Mouse (Mus musculus) lung, postnatal 0 days (tissue): Measurements from ENCODE around the gene Celf5. TPM values are rescaled to one million over a fixed set of nuclear protein-coding genes. Genes with fewer than 3 reads are reported as not detected.

Experiments
- ATAC-seq: fragments of 200-750 bp; cut with Nextera tagmentation; 2 replicates; pipeline ENCODE4 v1.8.0; 2017; ENCODE audit warnings: moderate library complexity
- DNase-seq: peaks from one replicate; pipeline ENCODE4 v3.0.0-alpha.2; 2016; ENCODE audit warnings: low spot score
- H3K27ac ChIP-seq: fragments of 300-500 bp; sonication (generic); 2 replicates; pipeline ENCODE4 v1.5.1; 2014; ENCODE audit warnings: antibody characterized with exemption, mild to moderate bottlenecking, low read length, mixed read lengths
- H3K27me3 ChIP-seq: fragments of 300-500 bp; sonication (generic); replicated peaks from 2 replicates; pipeline ENCODE4 v1.6.1; 2014; ENCODE audit warnings: low read length, mixed read lengths; ENCODE audit not compliant: insufficient read depth
- H3K36me3 ChIP-seq: fragments of 300-500 bp; sonication (generic); 2 replicates; pipeline ENCODE4 v1.6.1; 2014; ENCODE audit warnings: low read length, mixed read lengths; ENCODE audit not compliant: insufficient read depth
- H3K4me1 ChIP-seq: fragments of 300-500 bp; sonication (generic); 2 replicates; pipeline ENCODE4 v1.6.1; 2014; ENCODE audit warnings: antibody characterized with exemption, low read depth, low read length, mixed read lengths; ENCODE audit not compliant: insufficient read depth
- H3K4me2 ChIP-seq: fragments of 300-500 bp; sonication (generic); replicated peaks from 2 replicates; pipeline ENCODE4 v1.6.1; 2014; ENCODE audit warnings: low read depth, mild to moderate bottlenecking, low read length, moderate library complexity, mixed read lengths
- H3K4me3 ChIP-seq: fragments of 300-500 bp; sonication (generic); 2 replicates; pipeline ENCODE4 v1.5.1; 2014; ENCODE audit warnings: low read depth, low read length
- H3K9ac ChIP-seq: fragments of 300-500 bp; sonication (generic); replicated peaks from 2 replicates; pipeline ENCODE4 v1.6.1; 2014; ENCODE audit warnings: low read depth, mild to moderate bottlenecking
- H3K9me3 ChIP-seq: fragments of 300-500 bp; sonication (generic); 2 replicates; pipeline ENCODE4 v1.6.1; 2016; ENCODE audit warnings: low read length, mixed read lengths
- CTCF ChIP-seq: IDR thresholded peaks from 2 replicates; pipeline ENCODE4 v1.5.1; 2016; ENCODE audit warnings: antibody characterized with exemption, mild to moderate bottlenecking
- EP300 ChIP-seq: IDR thresholded peaks from 2 replicates; pipeline ENCODE4 v1.6.1; 2016; ENCODE audit warnings: antibody characterized with exemption, mild to moderate bottlenecking, control low read depth
- WGBS: fragments of 180-500 bp; shearing (Covaris S2); extraction: QIAGEN DNeasy Blood & Tissue Kit; methylation state at CpG from one replicate; pipeline ENCODE4 v1.1.7; 2014; 5-methylcytosine and 5-hydroxymethylcytosine counted together
- polyA plus RNA-seq: library from polyadenylated mRNA; unstranded; fragments of >200 nt; fragmentation: Nextera tagmentation; extraction: Ambion mirVana; gene quantifications from 2 replicates; pipeline ENCODE4 v1.2.1, GENCODE M21; 2015

The Celf5 gene
- polyA plus RNA-seq, 1 experiment from 2014 or later: 0.08 TPM

DNA sequence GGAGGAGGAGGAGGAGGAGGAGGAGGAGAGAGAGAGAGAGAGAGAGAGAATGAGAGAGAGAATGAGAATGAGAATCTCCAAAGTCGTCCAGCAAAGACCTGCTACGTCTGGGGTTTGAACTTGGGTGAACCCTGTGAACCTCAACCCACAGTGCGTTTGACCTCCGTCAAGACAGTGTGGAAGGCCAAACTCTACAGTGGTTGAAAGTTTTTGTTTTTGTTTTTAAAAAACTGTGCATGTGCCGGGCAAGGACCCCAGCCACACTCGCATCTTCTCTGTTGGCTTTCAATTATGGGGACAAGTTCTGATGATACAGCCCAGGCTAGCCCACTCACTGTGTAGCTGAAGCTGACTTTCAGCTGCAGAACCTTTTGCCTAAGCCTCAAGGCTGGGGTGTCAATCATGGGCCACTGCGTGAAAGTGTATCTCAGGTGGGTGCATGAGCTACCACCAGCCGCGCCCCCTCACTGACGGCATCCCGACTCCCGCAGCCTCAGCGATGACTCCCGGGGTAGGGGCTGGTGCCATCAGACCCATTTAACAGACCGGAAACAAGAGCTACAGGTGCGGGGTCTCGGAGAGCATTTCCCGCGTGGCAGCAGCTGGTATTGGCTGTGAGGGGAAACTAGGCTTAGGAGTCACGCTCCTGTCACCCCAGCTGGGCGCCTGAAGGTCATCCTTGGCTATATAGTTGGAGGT lies 50.2 kb downstream of the Celf5 start:
- no peak overlapping the region for H3K27ac ChIP-seq
- no peaks in the 10 kb centered on the region for H3K9me3 ChIP-seq
- ATAC-seq (no peak), DNase-seq (no peak)
- 60% methylated on average over 21 of the region's 21 CpGs for WGBS
- H3K27me3 ChIP-seq: no peaks in the 10 kb centered on the region
- H3K4me2 ChIP-seq: peak overlapping the region; percentile 36
- H3K36me3 ChIP-seq: no peaks in the 10 kb centered on the region
- H3K4me3 ChIP-seq: no peak overlapping the region
- no peak for TF ChIP-seq CTCF
- TF ChIP-seq EP300: no peak
- H3K9ac ChIP-seq: no peak overlapping the region
- peaks cover 17% of the 10 kb centered on the region for H3K4me1 ChIP-seq

DNA sequence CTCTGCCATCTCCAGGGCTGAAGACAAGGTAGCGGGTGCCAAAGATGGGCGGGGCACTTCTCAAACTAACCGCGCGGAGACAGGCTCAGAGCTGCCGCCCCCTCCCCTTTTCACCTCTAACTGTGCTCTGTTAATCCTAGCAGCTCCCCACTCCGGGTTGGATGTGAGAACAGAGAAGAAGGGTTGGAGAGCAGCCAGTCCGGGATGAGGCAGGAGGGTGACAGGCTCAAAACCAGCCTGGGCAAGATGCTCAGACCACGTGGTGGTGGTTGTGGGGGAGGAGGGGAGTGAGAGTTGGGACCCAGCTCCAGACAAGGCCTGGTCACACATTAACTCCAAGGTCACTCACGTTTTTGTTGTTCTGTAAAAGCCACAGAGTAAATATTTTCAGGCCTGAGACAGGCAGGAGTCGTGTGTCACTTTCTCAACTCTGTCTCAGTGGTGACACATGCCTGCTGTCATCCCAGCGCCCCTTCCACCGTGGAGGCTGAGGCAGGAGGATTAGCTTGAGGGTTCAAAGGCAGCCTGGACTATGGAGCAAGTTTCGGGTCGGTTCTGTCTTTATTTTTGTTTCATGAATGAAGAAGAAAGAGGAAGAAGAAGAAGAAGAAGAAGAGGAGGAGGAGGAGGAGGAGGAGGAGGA lies 50.9 kb downstream of the Celf5 start:
- 18% methylated on average over 15 of the region's 15 CpGs for WGBS
- TF ChIP-seq EP300 (no peak), CTCF (no peak)
- Histone ChIP-seq H3K4me1 (peaks cover 19% of the 10 kb centered on the region), H3K36me3 (no peaks in the 10 kb centered on the region), H3K9me3 (no peaks in the 10 kb centered on the region), H3K27me3 (no peaks in the 10 kb centered on the region), H3K4me3 (no peak overlapping the region), H3K27ac (no peak overlapping the region), H3K4me2 (peak overlapping the region; percentile 87), H3K9ac (no peak overlapping the region)
- ATAC-seq (no peak), DNase-seq (no peak)

DNA sequence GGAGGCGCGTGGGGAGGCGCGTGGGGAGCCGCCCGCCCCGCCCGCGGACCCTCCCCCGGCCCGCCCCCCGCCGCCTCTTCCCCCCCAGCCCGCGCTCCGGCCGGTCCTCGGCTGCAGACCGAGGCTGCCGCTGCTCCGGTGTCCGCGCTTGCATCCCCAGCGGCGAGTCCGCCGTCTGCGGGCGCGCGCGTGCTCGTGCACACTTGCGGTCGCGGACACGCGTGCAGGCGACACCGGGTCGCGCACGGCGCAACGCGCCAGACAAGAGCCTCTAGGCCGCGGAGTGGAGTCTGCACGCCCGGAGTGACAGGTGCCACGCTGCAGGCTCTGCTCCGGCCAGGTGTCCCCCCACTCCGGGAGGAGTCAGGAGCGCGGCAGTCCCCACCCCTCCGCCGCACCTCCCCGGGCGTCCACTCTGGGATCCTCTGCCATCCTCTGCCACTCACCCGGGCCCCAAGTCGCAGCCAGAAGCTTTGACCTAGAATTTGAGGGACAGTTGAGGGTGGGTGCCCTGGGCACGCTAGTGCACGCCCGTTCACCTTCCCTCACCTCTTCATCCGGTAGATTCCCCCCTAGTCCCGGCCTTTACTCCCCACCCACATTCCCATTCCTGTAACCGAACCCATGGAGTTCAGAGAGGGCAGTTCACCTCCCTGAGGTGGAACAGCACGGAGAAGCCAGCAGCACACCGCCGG lies 51.5 kb downstream of the Celf5 start:
- no peak for TF ChIP-seq EP300
- no peak for TF ChIP-seq CTCF
- peak overlapping the region; percentile 81 for H3K4me3 ChIP-seq
- peak overlapping the region; percentile 60 for H3K9ac ChIP-seq
- H3K27ac ChIP-seq: peak overlapping the region; percentile 95
- 3% methylated on average over 22 of the region's 70 CpGs for WGBS
- H3K9me3 ChIP-seq: no peaks in the 10 kb centered on the region
- no peaks in the 10 kb centered on the region for H3K27me3 ChIP-seq
- peaks cover 19% of the 10 kb centered on the region for H3K4me1 ChIP-seq
- ATAC-seq (peak; percentile 7), DNase-seq (no peak)
- H3K36me3 ChIP-seq: no peaks in the 10 kb centered on the region
- peak overlapping the region; percentile 87 for H3K4me2 ChIP-seq

DNA sequence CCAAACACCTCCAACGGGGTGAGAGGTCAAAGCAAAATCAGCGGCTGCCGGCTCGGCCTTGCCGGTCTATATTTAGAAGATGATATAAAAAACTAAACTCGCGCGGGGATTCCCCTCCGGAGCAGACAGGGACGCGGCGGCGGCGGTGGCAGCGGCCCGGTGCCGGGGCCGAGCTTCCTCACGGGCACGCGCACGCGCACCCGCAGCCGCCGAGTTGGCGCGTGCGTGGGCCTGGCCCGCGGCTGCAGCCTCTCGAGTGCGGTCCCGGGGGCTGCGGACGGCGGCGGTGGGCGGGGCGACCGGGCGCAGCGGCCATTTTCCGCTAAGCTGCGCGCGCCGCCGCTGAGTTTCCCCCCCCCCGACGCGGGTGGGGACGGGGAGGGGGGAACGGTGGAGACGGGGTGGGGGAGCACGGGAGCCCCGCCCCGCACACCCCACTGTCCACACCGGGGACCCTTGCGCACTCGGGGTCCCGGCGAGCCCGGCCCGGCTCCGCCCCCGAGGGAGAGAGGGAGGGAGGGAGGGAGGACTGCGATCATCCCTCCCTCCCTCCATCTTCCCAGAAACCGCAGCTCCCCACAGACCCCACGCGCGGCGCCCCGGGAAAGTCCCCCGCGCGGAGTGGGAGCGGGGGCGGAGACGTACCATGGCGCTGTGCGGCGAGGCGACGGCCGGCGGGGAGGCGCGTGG lies 52.2 kb downstream of the Celf5 start:
- peak; percentile 27 for ATAC-seq
- H3K4me3 ChIP-seq: peak overlapping the region; percentile 81
- peak overlapping the region; percentile 60 for H3K9ac ChIP-seq
- no peaks in the 10 kb centered on the region for H3K36me3 ChIP-seq
- peak overlapping the region; percentile 87 for H3K4me2 ChIP-seq
- 0% methylated on average over 26 of the region's 89 CpGs for WGBS
- peak overlapping the region; percentile 95 for H3K27ac ChIP-seq
- no peaks in the 10 kb centered on the region for H3K9me3 ChIP-seq
- H3K27me3 ChIP-seq: no peaks in the 10 kb centered on the region
- peak; percentile 88 for DNase-seq
- peaks cover 22% of the 10 kb centered on the region for H3K4me1 ChIP-seq
- TF ChIP-seq EP300 (no peak), CTCF (no peak)

DNA sequence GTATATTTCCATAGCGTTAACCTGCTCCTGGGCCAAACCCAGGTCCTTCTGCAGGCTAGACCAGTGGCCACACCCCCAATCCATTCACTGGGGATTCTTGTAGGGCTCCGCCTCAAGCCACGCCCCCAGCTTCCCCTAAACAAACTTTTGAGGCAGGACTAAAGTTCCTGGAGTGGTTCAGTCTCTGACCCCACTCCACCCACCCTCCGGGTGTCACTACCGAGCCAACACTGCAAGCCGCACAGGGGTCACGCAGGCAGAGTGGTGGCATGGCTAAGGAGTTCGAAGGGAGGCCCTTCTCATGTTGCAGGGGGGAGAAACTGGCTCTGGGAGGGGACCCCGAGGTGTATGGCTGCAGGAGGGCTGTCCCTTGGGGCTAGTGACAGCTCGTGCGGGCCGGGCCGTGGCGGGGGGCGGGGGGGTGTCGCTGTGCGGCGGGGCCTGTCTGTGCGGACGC lies 52.9 kb downstream of the Celf5 start:
- TF ChIP-seq CTCF: peak; percentile 41
- TF ChIP-seq EP300: no peak
- under 1% methylated on average over 19 of the region's 20 CpGs for WGBS
- H3K4me3 ChIP-seq: peak overlapping the region; percentile 81
- no peaks in the 10 kb centered on the region for H3K9me3 ChIP-seq
- H3K4me1 ChIP-seq: peaks cover 26% of the 10 kb centered on the region
- DNase-seq (peak; percentile 97), ATAC-seq (peak; percentile 58)
- peak overlapping the region; percentile 87 for H3K4me2 ChIP-seq
- no peaks in the 10 kb centered on the region for H3K27me3 ChIP-seq
- no peaks in the 10 kb centered on the region for H3K36me3 ChIP-seq
- H3K9ac ChIP-seq: peak overlapping the region; percentile 60
- H3K27ac ChIP-seq: peak overlapping the region; percentile 95

DNA sequence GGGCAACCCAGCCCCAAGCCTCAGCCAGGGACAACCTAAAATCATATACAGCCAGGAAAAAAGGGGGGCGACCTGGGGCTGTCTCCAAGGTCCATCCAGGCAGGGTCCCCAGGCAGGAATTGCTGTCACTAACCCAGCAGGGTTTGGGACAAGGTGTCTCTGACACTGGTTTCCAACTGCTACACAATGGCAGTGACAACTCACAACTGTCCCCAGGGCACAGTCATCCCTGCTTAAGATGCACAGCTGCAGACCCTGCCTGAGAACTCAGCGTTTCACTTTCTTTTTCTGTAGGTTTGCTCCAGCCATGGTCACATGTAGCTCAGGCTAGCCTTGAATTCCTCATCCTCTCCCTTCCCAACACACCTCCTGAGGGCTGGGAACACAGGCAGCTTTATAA lies 53.4 kb downstream of the Celf5 start:
- no peak overlapping the region for H3K4me3 ChIP-seq
- no peak overlapping the region; the same call in 1 of the 2 replicates for H3K27ac ChIP-seq
- DNase-seq: no peak
- H3K27me3 ChIP-seq: no peaks in the 10 kb centered on the region
- 31% methylated on average over 2 of the region's 2 CpGs for WGBS
- no peaks in the 10 kb centered on the region for H3K36me3 ChIP-seq
- TF ChIP-seq EP300 (no peak), CTCF (no peak)
- H3K9me3 ChIP-seq: no peaks in the 10 kb centered on the region
- peak overlapping the region; percentile 87; the same call in 1 of the 2 replicates for H3K4me2 ChIP-seq
- no peak overlapping the region for H3K9ac ChIP-seq
- H3K4me1 ChIP-seq: peaks cover 28% of the 10 kb centered on the region
- ATAC-seq: no peak
